Mouse (Mus musculus): ENCODE results near the gene Plxdc1.

GRCm38 (mm10) chr11:98011716-98012115 is 25.5 kb upstream of the Plxdc1 start:
- TF ChIP-seq GATA1 (IDR thresholded peaks at IDR 0.05; ENCODE audit: low read length) = no peak
- TF ChIP-seq TAL1 (IDR thresholded peaks at IDR 0.05; ENCODE audit: low read length) = no peak

All from erythroblast, embryonic 14.5 days (primary cell).